10 mouse cellular contexts compared by ENCODE assay signal in genomic region chr11:42309086-42309485, GRCm38 (mm10).
"Had no signal": no experiment of that assay in that cellular context is flagged by ENCODE, and none has a peak within 500 bp of the region (broad histone marks: within the 10 kb centered on the region; RNA-seq: fewer than 3 reads in every experiment).

No protein-coding gene starts in this region.

- DNase-seq: kidney, postnatal 14 days; kidney, postnatal 4 days; left cerebral cortex, postnatal 4 days; lung, adult 18-20 months; lung, postnatal 10 days; lung, postnatal 36 days; retina, postnatal 1 day; right cerebral cortex, postnatal 25 days; spleen, adult 18-20 months; thymus, postnatal 25 days had no signal
